Mouse (Mus musculus) intestine, postnatal 0 days (tissue): ENCODE measurements at regions not wholly inside any gene's neighbourhood (a gene's known extent, or its start where the extent isn't known, plus 50 kb on each side); places are given as distances from the start of the nearest gene placed in this dataset.
A peak's percentile ranks its signal among the peaks of the same experiment; 100 is the strongest.

ENCODE experiments used
- ATAC-seq: fragments of 200-750 bp; cut with Nextera tagmentation; 2 replicates; pipeline ENCODE4 v1.8.0; 2017; ENCODE audit warnings: mild to moderate bottlenecking, moderate TSS enrichment, moderate library complexity
- H3K27ac ChIP-seq: fragments of 300-500 bp; sonication (generic); 2 replicates; pipeline ENCODE4 v1.5.1; 2014; ENCODE audit warnings: mild to moderate bottlenecking, low read depth, low read length, moderate library complexity
- H3K27me3 ChIP-seq: fragments of 300-500 bp; sonication (generic); replicated peaks from 2 replicates; pipeline ENCODE4 v1.6.1; 2014; ENCODE audit warnings: low read length, mixed read lengths; ENCODE audit not compliant: control insufficient read depth, insufficient read depth
- H3K36me3 ChIP-seq: fragments of 300-500 bp; sonication (generic); 2 replicates; pipeline ENCODE4 v1.6.1; 2014; ENCODE audit warnings: mild to moderate bottlenecking, moderate library complexity; ENCODE audit not compliant: control insufficient read depth, insufficient read depth
- H3K4me1 ChIP-seq: fragments of 300-500 bp; sonication (generic); replicated peaks from 2 replicates; pipeline ENCODE4 v1.6.1; 2014; ENCODE audit warnings: antibody characterized with exemption, low read length, mixed read lengths; ENCODE audit not compliant: control insufficient read depth, insufficient read depth
- H3K4me2 ChIP-seq: fragments of 300-500 bp; sonication (generic); replicated peaks from 2 replicates; pipeline ENCODE4 v1.6.1; 2014; ENCODE audit warnings: low read depth, mild to moderate bottlenecking, moderate library complexity
- H3K4me3 ChIP-seq: fragments of 300-500 bp; sonication (generic); 2 replicates; pipeline ENCODE4 v1.5.1; 2014; ENCODE audit warnings: low read depth, low read length
- H3K9ac ChIP-seq: fragments of 300-500 bp; sonication (generic); 2 replicates; pipeline ENCODE4 v1.6.1; 2014; ENCODE audit warnings: mild to moderate bottlenecking, low read depth, low read length
- H3K9me3 ChIP-seq: fragments of 300-500 bp; sonication (generic); 2 replicates; pipeline ENCODE4 v1.6.1; 2016; ENCODE audit warnings: mixed run types; ENCODE audit not compliant: control insufficient read depth
- CTCF ChIP-seq: sonication (generic); IDR thresholded peaks from 2 replicates; pipeline ENCODE4 v1.5.1; 2016; ENCODE audit warnings: low read depth, mild to moderate bottlenecking, control low read depth, antibody characterized with exemption, moderate library complexity
- WGBS: fragments of 180-500 bp; shearing (Covaris S2); extraction: QIAGEN DNeasy Blood & Tissue Kit; methylation state at CpG from one replicate; pipeline ENCODE4 v1.1.7; 2014; 5-methylcytosine and 5-hydroxymethylcytosine counted together

GRCm38 (mm10) chr15:96164771-96165431, 122.4 kb upstream of the Arid2 start:
- no peak for TF ChIP-seq CTCF
- Histone ChIP-seq H3K27ac (no peak overlapping the region), H3K36me3 (no peaks in the 10 kb centered on the region), H3K27me3 (peaks cover 5% of the 10 kb centered on the region; the same call in 1 of the 2 replicates), H3K4me1 (no peaks in the 10 kb centered on the region), H3K4me2 (no peak overlapping the region), H3K9me3 (no peaks in the 10 kb centered on the region), H3K9ac (no peak overlapping the region), H3K4me3 (no peak overlapping the region)
- no peak for ATAC-seq
- WGBS: 66% methylated on average over 13 of the region's 13 CpGs

DNA sequence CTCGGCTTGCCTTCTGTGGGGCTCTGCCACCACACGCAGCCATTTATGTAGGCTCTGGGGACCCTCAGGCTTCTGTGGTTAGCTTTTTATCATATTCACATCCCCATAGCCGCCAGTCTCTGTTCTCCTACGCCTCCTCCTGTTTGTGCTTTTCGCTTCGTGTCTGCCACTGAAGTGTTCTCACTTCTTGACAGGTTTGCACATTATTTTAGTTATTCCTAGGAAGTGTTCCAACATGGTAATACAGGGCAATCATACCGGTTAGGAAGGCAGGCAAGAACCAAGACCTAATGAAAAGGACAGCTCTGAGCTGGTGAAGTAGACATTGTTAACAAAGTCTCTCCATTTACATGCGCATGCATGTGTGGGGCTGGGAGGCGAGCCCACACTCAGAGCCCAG, 120.1 kb upstream of the Arid2 start:
- ATAC-seq: no peak
- 89% methylated on average over 9 of the region's 9 CpGs for WGBS
- H3K4me2 ChIP-seq: no peak overlapping the region
- H3K27me3 ChIP-seq: peaks cover 10% of the 10 kb centered on the region; the same call in 1 of the 2 replicates
- no peak overlapping the region for H3K9ac ChIP-seq
- no peak overlapping the region for H3K27ac ChIP-seq
- no peaks in the 10 kb centered on the region for H3K9me3 ChIP-seq
- no peaks in the 10 kb centered on the region for H3K4me1 ChIP-seq
- TF ChIP-seq CTCF: no peak
- H3K36me3 ChIP-seq: no peaks in the 10 kb centered on the region
- no peak overlapping the region for H3K4me3 ChIP-seq

GRCm38 (mm10) chr15:96169726-96170467, 117.4 kb upstream of the Arid2 start:
- H3K4me3 ChIP-seq: 0 out of 2 replicates have a peak overlapping the region, but pooled peaks have one; percentile 11
- H3K27ac ChIP-seq: no peak overlapping the region
- no peak overlapping the region for H3K9ac ChIP-seq
- 22% methylated on average over 15 of the region's 15 CpGs for WGBS
- H3K4me2 ChIP-seq: no peak overlapping the region
- H3K9me3 ChIP-seq: no peaks in the 10 kb centered on the region
- no peaks in the 10 kb centered on the region for H3K36me3 ChIP-seq
- no peak for TF ChIP-seq CTCF
- H3K4me1 ChIP-seq: no peaks in the 10 kb centered on the region
- no peak for ATAC-seq
- H3K27me3 ChIP-seq: peaks cover 10% of the 10 kb centered on the region; the same call in 1 of the 2 replicates

- peaks cover 10% of the 10 kb centered on the region; the same call in 1 of the 2 replicates for H3K27me3 ChIP-seq
- peak overlapping the region; percentile 39 for H3K4me3 ChIP-seq
- H3K27ac ChIP-seq: no peak overlapping the region
- peak overlapping the region; percentile 70 for H3K4me2 ChIP-seq
- no peaks in the 10 kb centered on the region for H3K9me3 ChIP-seq
- no peak overlapping the region for H3K9ac ChIP-seq
- ATAC-seq: peak; percentile 74
- H3K4me1 ChIP-seq: no peaks in the 10 kb centered on the region
- no peak for TF ChIP-seq CTCF
- no peaks in the 10 kb centered on the region for H3K36me3 ChIP-seq
- 7% methylated on average over 22 of the region's 22 CpGs for WGBS
Observed at GRCm38 (mm10) chr15:96170986-96171769, 116.1 kb upstream of the Arid2 start.

GRCm38 (mm10) chr15:96177911-96178310, 109.4 kb upstream of the Arid2 start:
- 79% methylated on average over 9 of the region's 9 CpGs for WGBS

More at GRCm38 (mm10) chr15:96177911-96178310, 109.4 kb upstream of the Arid2 start:
- H3K9ac ChIP-seq: no peak overlapping the region
- no peaks in the 10 kb centered on the region for H3K27me3 ChIP-seq
- no peaks in the 10 kb centered on the region for H3K9me3 ChIP-seq
- H3K27ac ChIP-seq: no peak overlapping the region
- TF ChIP-seq CTCF: no peak
- H3K36me3 ChIP-seq: no peaks in the 10 kb centered on the region
- H3K4me1 ChIP-seq: no peaks in the 10 kb centered on the region
- H3K4me2 ChIP-seq: no peak overlapping the region
- ATAC-seq: no peak
- H3K4me3 ChIP-seq: no peak overlapping the region
